Mouse (Mus musculus) CH12.LX (cell line): ENCODE results near the gene Elp4. TPM values are rescaled to one million over a fixed set of nuclear protein-coding genes. Genes with fewer than 3 reads are reported as not detected.

Experiments
- DNase-seq: peaks from one replicate; pipeline ENCODE4 v3.0.0-alpha.2; 2013; ENCODE audit errors: extremely low read depth
- H3K27ac ChIP-seq: 2 replicates; pipeline ENCODE4 v1.5.1; 2012; ENCODE audit warnings: low read depth, mild to moderate bottlenecking, control low read depth, moderate library complexity; ENCODE audit not compliant: insufficient read depth
- H3K27me3 ChIP-seq: replicated peaks from 2 replicates; pipeline ENCODE3; 2012; ENCODE audit warnings: inconsistent platforms
- H3K36me3 ChIP-seq, 2 experiments: replicated peaks in 1 of 2; 2 replicates each; pipeline versions ENCODE3 to v1.6.1; 2012; ENCODE audit warnings: inconsistent platforms in 1 of 2, low read length in 1 of 2, mild to moderate bottlenecking in 1 of 2, mixed read lengths in 1 of 2, moderate library complexity in 1 of 2; ENCODE audit not compliant: control insufficient read depth in 1 of 2, insufficient read depth in 1 of 2
- H3K4me1 ChIP-seq, 2 experiments: 2 replicates each; pipeline ENCODE4 v1.6.1; 2012; ENCODE audit warnings: inconsistent platforms in 1 of 2, moderate library complexity in 1 of 2; ENCODE audit not compliant: insufficient read depth in 2 of 2, control insufficient read depth in 1 of 2
- H3K4me2 ChIP-seq: 2 replicates; pipeline ENCODE4 v1.6.1; 2012; ENCODE audit warnings: low read depth, mild to moderate bottlenecking, control low read depth; ENCODE audit not compliant: poor library complexity, insufficient read depth, severe bottlenecking
- H3K4me3 ChIP-seq, 3 experiments: fragments of 150-350 bp in 1 of 3; sonication (generic) in 1 of 3; replicated peaks in 1 of 3; 2 replicates each; pipeline versions ENCODE3 to v1.5.1; 2011 to 2012; ENCODE audit warnings: low read depth in 2 of 3, low read length in 2 of 3, mild to moderate bottlenecking in 2 of 3, moderate library complexity in 2 of 3, control low read depth in 1 of 3, improper control_type of control experiment in 1 of 3, inconsistent platforms in 1 of 3, mixed read lengths in 1 of 3; ENCODE audit not compliant: poor library complexity in 1 of 3
- H3K79me2 ChIP-seq: replicated peaks from 2 replicates; pipeline ENCODE4 v1.6.1; 2012; ENCODE audit warnings: mild to moderate bottlenecking, moderate library complexity; ENCODE audit not compliant: control insufficient read depth, poor library complexity, insufficient read depth, severe bottlenecking; ENCODE audit errors: extremely low read depth
- H3K9ac ChIP-seq: 2 replicates; pipeline ENCODE4 v1.6.1; 2012; ENCODE audit warnings: low read depth, mild to moderate bottlenecking, control low read depth, moderate library complexity; ENCODE audit not compliant: insufficient read depth
- H3K9me3 ChIP-seq: replicated peaks from 2 replicates; pipeline ENCODE3; 2012; ENCODE audit warnings: low read length, inconsistent platforms, mixed read lengths
- CHD1 ChIP-seq: IDR thresholded peaks from 2 replicates; pipeline ENCODE4 v1.6.1; 2012; ENCODE audit warnings: low read depth, low read length, improper control_type of control experiment, inconsistent platforms
- CHD2 ChIP-seq: IDR thresholded peaks from 2 replicates; pipeline ENCODE4 v1.6.1; 2011; ENCODE audit warnings: low read length, improper control_type of control experiment
- EP300 ChIP-seq: IDR thresholded peaks from 2 replicates; pipeline ENCODE4 v1.6.1; 2011; ENCODE audit warnings: low read length, improper control_type of control experiment
- MAFK ChIP-seq: IDR thresholded peaks from 2 replicates; pipeline ENCODE4 v1.6.1; 2011; ENCODE audit warnings: low read length, improper control_type of control experiment; ENCODE audit not compliant: insufficient replicate concordance
- MAX ChIP-seq: IDR thresholded peaks from 2 replicates; pipeline ENCODE4 v1.6.1; 2011; ENCODE audit warnings: low read length, improper control_type of control experiment
- MEF2A ChIP-seq: IDR thresholded peaks from 2 replicates; pipeline ENCODE4 v1.6.1; 2014; ENCODE audit warnings: low read depth, mild to moderate bottlenecking, inconsistent platforms, low read length, improper control_type of control experiment, borderline replicate concordance
- MXI1 ChIP-seq: IDR thresholded peaks from 2 replicates; pipeline ENCODE4 v1.6.1; 2011; ENCODE audit warnings: mild to moderate bottlenecking, low read depth, low read length, improper control_type of control experiment
- MYC ChIP-seq: IDR thresholded peaks from 2 replicates; pipeline ENCODE4 v1.6.1; 2011; ENCODE audit warnings: low read depth, mild to moderate bottlenecking, improper control_type of control experiment, low read length
- NELFE ChIP-seq: IDR thresholded peaks from 2 replicates; pipeline ENCODE4 v1.6.1; 2011; ENCODE audit warnings: low read depth, low read length, improper control_type of control experiment
- POLR2A ChIP-seq: IDR thresholded peaks from 2 replicates; pipeline ENCODE4 v1.6.1; 2011; ENCODE audit warnings: low read depth, mild to moderate bottlenecking, improper control_type of control experiment, low read length
- POLR2AphosphoS2 ChIP-seq: IDR thresholded peaks from 2 replicates; pipeline ENCODE4 v1.6.1; 2011; ENCODE audit warnings: low read depth, low read length, improper control_type of control experiment
- RAD21 ChIP-seq: IDR thresholded peaks from 2 replicates; pipeline ENCODE4 v1.6.1; 2011; ENCODE audit warnings: low read depth, mild to moderate bottlenecking, low read length, improper control_type of control experiment, moderate library complexity
- RCOR1 ChIP-seq: conservative IDR thresholded peaks from 2 replicates; pipeline ENCODE4 v1.6.1; 2012; ENCODE audit warnings: low read depth, mild to moderate bottlenecking, inconsistent platforms, low read length, improper control_type of control experiment
- SIN3A ChIP-seq: IDR thresholded peaks from 2 replicates; pipeline ENCODE4 v1.6.1; 2012; ENCODE audit warnings: low read length, improper control_type of control experiment, inconsistent platforms
- SMC3 ChIP-seq: IDR thresholded peaks from 2 replicates; pipeline ENCODE4 v1.6.1; 2011; ENCODE audit warnings: low read depth, low read length, improper control_type of control experiment
- TBP ChIP-seq: conservative IDR thresholded peaks from 2 replicates; pipeline ENCODE4 v1.6.1; 2011; ENCODE audit warnings: low read depth, low read length, improper control_type of control experiment
- USF1 ChIP-seq: IDR thresholded peaks from 2 replicates; pipeline ENCODE4 v1.6.1; 2014; ENCODE audit warnings: low read depth, mild to moderate bottlenecking, inconsistent platforms, low read length, improper control_type of control experiment
- ZMIZ1 ChIP-seq: IDR thresholded peaks from 2 replicates; pipeline ENCODE4 v1.6.1; 2012; ENCODE audit warnings: low read depth, mild to moderate bottlenecking, inconsistent platforms, low read length, improper control_type of control experiment
- ZNF384 ChIP-seq: IDR thresholded peaks from 2 replicates; pipeline ENCODE4 v1.6.1; 2012; ENCODE audit warnings: low read depth, low read length, improper control_type of control experiment, inconsistent platforms
- dilution Hi-C: fragments of 300-500 bp; cut with MboI; formaldehyde crosslinking; loops from 2 replicates; pipeline ENCODE4 v1.14.3; 2020; ENCODE audit warnings: low sequenced_read_pairs; ENCODE audit not compliant: extremely low pct_unique_long_range_greater_than_20kb, extremely low pct_ligation_motif_present
- in situ Hi-C: fragments of 300-500 bp; cut with MboI; formaldehyde crosslinking; loops from 3 replicates; pipeline ENCODE4 v1.14.3; 2019; ENCODE audit warnings: low sequenced_read_pairs, low pct_ligation_motif_present, low pct_unique_long_range_greater_than_20kb, mixed read lengths
- polyA plus RNA-seq: library from polyadenylated mRNA; unstranded; fragments of >175 nt; gene quantifications from 2 replicates; pipeline ENCODE4 v1.2.1, GENCODE M21; 2012; ENCODE audit warnings: low read depth; ENCODE audit not compliant: insufficient read length
- total RNA-seq, 2 experiments: library from RNA; depleted of rRNA; stranded (reverse); fragments of 300-350 nt in 1 of 2; fragments of >200 nt in 1 of 2; gene quantifications; 2 replicates each; pipeline ENCODE4 v1.2.3; 2012 to 2014

The Elp4 gene
- total and polyA plus RNA-seq, 3 experiments, result 11.6 to 31.2 (median 21.3) TPM

- Histone ChIP-seq H3K36me3 (peaks cover 0 to 3% of the 10 kb centered on the region in 2 experiments), H3K4me3 (no peak overlapping the region), H3K27me3 (no peaks in the 10 kb centered on the region), H3K4me1 (no peaks in the 10 kb centered on the region), H3K9me3 (no peaks in the 10 kb centered on the region), H3K4me2 (no peak overlapping the region), H3K27ac (no peak overlapping the region), H3K79me2 (no peaks in the 10 kb centered on the region), H3K9ac (no peak overlapping the region)
- in situ Hi-C loops, result no loop called here
- TF ChIP-seq MYC, result no peak
- TF ChIP-seq POLR2AphosphoS2, result no peak
- no peak for TF ChIP-seq RAD21
- no peak for TF ChIP-seq MAX
- TF ChIP-seq POLR2A, result no peak
- TF ChIP-seq MXI1, result no peak
- no peak for TF ChIP-seq CHD2
- TF ChIP-seq RCOR1, result no peak
- no peak for TF ChIP-seq SMC3
- TF ChIP-seq MAFK, result no peak
- no peak for TF ChIP-seq USF1
- no peak for TF ChIP-seq CHD1
- no peak for TF ChIP-seq TBP
- TF ChIP-seq SIN3A, result no peak
- TF ChIP-seq NELFE, result no peak
- dilution Hi-C loops, result no loop called here
- no peak for DNase-seq
Observed at GRCm38 (mm10) chr2:105749111-105749510, 155.3 kb downstream of the Elp4 start.

- no peaks in the 10 kb centered on the region for H3K27me3 ChIP-seq
- no peaks in the 10 kb centered on the region for H3K4me1 ChIP-seq
- no peak overlapping the region for H3K4me3 ChIP-seq
- no peak for DNase-seq
- H3K9ac ChIP-seq, result no peak overlapping the region
- TF ChIP-seq NELFE (no peak), ZMIZ1 (no peak), MXI1 (no peak), RCOR1 (no peak), MEF2A (no peak), EP300 (no peak), ZNF384 (no peak), TBP (no peak)
- peaks cover 0 to 8% of the 10 kb centered on the region in 2 experiments for H3K36me3 ChIP-seq
- H3K4me2 ChIP-seq, result no peak overlapping the region
- in situ Hi-C loops (no loop called here), dilution Hi-C loops (no loop called here)
- H3K79me2 ChIP-seq, result no peaks in the 10 kb centered on the region
- H3K9me3 ChIP-seq, result no peaks in the 10 kb centered on the region
- H3K27ac ChIP-seq, result no peak overlapping the region
Observed at GRCm38 (mm10) chr2:105746896-105747295, 157.5 kb downstream of the Elp4 start.
